21 mouse cellular contexts compared by ENCODE assay signal in the genomic region with DNA sequence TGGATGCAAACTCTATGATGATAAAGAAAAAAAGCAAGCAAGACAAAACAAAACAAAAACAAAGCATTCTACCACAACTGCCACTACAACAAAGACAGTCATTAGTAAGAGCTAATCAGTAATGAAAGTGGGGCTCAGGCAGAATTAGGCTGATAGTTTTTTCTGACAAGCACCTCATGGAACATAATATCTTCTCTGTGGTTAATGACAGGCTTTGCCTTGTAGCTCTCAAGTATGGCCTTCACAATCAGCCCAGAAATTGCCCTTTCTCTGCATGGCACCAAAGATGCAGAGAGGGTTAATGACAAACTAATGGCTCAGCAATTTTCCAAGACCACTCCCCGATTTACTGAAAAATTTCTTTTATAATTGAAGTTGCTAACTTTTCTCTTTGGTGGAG.
"Had no signal": no experiment of that assay in that cellular context is flagged by ENCODE, and none has a peak within 500 bp of the region (broad histone marks: within the 10 kb centered on the region; RNA-seq: fewer than 3 reads in every experiment).

No protein-coding gene starts in this region.

- H3K9me3 ChIP-seq: midbrain, embryonic 10.5 days; midbrain, embryonic 12.5 days; neural tube, embryonic 13.5 days; neural tube, embryonic 15.5 days; stomach, embryonic 15.5 days had no signal

- H3K4me1 ChIP-seq: midbrain, embryonic 10.5 days; midbrain, embryonic 12.5 days; neural tube, embryonic 13.5 days; neural tube, embryonic 15.5 days; stomach, embryonic 15.5 days had no signal

- H3K27me3 ChIP-seq: midbrain, embryonic 12.5 days; neural tube, embryonic 13.5 days; neural tube, embryonic 15.5 days; stomach, embryonic 15.5 days had no signal

- DNase-seq: lung, adult 18-20 months; lung, embryonic 14.5 days; lung, postnatal 10 days; lung, postnatal 4 days; midbrain, embryonic 14.5 days; retina, postnatal 1 day; right cerebral cortex, adult 18-20 months; right cerebral cortex, postnatal 25 days; right cerebral cortex, postnatal 4 days; spleen, adult 18-20 months; thymus, adult 2 months; thymus, postnatal 25 days; thymus, postnatal 4 days had no signal

- ATAC-seq: midbrain, embryonic 16.5 days had no signal

- H3K9ac ChIP-seq: lung, embryonic 14.5 days; midbrain, embryonic 12.5 days; neural tube, embryonic 13.5 days; neural tube, embryonic 15.5 days; stomach, embryonic 15.5 days had no signal

- H3K27ac ChIP-seq: midbrain, embryonic 10.5 days; midbrain, embryonic 12.5 days; neural tube, embryonic 13.5 days; neural tube, embryonic 15.5 days; stomach, embryonic 15.5 days; stomach, postnatal 0 days had no signal

- H3K4me3 ChIP-seq: midbrain, embryonic 10.5 days; midbrain, embryonic 12.5 days; myocyte; neural tube, embryonic 13.5 days; neural tube, embryonic 15.5 days; stomach, embryonic 15.5 days had no signal

- H3K36me3 ChIP-seq: midbrain, embryonic 10.5 days; midbrain, embryonic 12.5 days; neural tube, embryonic 13.5 days; neural tube, embryonic 15.5 days; stomach, embryonic 15.5 days had no signal

- H3K4me2 ChIP-seq: lung, embryonic 14.5 days; midbrain, embryonic 12.5 days; neural tube, embryonic 13.5 days; neural tube, embryonic 15.5 days; stomach, embryonic 15.5 days had no signal
